Mouse (Mus musculus) small intestine, adult 2 months (tissue): ENCODE measurements at regions not wholly inside any gene's neighbourhood (a gene's known extent, or its start where the extent isn't known, plus 50 kb on each side); places are given as distances from the start of the nearest gene placed in this dataset.

Experiments used
- CTCF ChIP-seq: fragments of 200-500 bp; IDR thresholded peaks from 2 replicates; pipeline ENCODE4 v1.5.1; 2012; ENCODE audit warnings: low read depth, mild to moderate bottlenecking, control low read depth, inconsistent platforms, low read length, moderate library complexity, mixed read lengths; ENCODE audit not compliant: insufficient replicate concordance, insufficient read length; ENCODE audit errors: extremely low read depth
- POLR2A ChIP-seq: fragments of 200-500 bp; IDR thresholded peaks from 2 replicates; pipeline ENCODE4 v1.6.1; 2012; ENCODE audit warnings: low read depth, mild to moderate bottlenecking, control low read depth, inconsistent platforms, low read length, moderate library complexity

GRCm38 (mm10) chr19:21144659-21145283 is 127.3 kb upstream of the Zfand5 start:
- TF ChIP-seq CTCF (no peak), POLR2A (no peak)
